Mouse (Mus musculus) embryonic facial prominence, embryonic 13.5 days (tissue): ENCODE measurements around the gene Celsr1. TPM values are rescaled to one million over a fixed set of nuclear protein-coding genes. Genes with fewer than 3 reads are reported as not detected.

ENCODE experiments used
- ATAC-seq: fragments of 200-750 bp; cut with Nextera tagmentation; 2 replicates; pipeline ENCODE4 v1.8.0; 2017; ENCODE audit warnings: low read depth; ENCODE audit not compliant: insufficient number of reproducible peaks, insufficient read depth, low FRiP score, low TSS enrichment
- H3K27ac ChIP-seq: fragments of 300-500 bp; sonication (generic); 2 replicates; pipeline ENCODE4 v1.5.1; 2015; ENCODE audit warnings: moderate library complexity, mild to moderate bottlenecking, inconsistent platforms
- H3K27me3 ChIP-seq: fragments of 300-500 bp; sonication (generic); 2 replicates; pipeline ENCODE4 v1.6.1; 2015; ENCODE audit warnings: mild to moderate bottlenecking, inconsistent platforms
- H3K36me3 ChIP-seq: fragments of 300-500 bp; sonication (generic); 2 replicates; pipeline ENCODE4 v1.6.1; 2015; ENCODE audit warnings: mild to moderate bottlenecking, inconsistent platforms
- H3K4me1 ChIP-seq: fragments of 300-500 bp; sonication (generic); 2 replicates; pipeline ENCODE4 v1.6.1; 2015; ENCODE audit warnings: inconsistent platforms
- H3K4me2 ChIP-seq: fragments of 300-500 bp; sonication (generic); 2 replicates; pipeline ENCODE4 v1.6.1; 2015; ENCODE audit warnings: moderate library complexity, mild to moderate bottlenecking, inconsistent platforms
- H3K4me3 ChIP-seq: fragments of 300-500 bp; sonication (generic); 2 replicates; pipeline ENCODE4 v1.5.1; 2015; ENCODE audit warnings: mild to moderate bottlenecking, inconsistent platforms
- H3K9ac ChIP-seq: fragments of 300-500 bp; sonication (generic); 2 replicates; pipeline ENCODE4 v1.6.1; 2015; ENCODE audit warnings: mild to moderate bottlenecking, inconsistent platforms
- H3K9me3 ChIP-seq: fragments of 300-500 bp; sonication (generic); 2 replicates; pipeline ENCODE4 v1.6.1; 2016; ENCODE audit warnings: inconsistent platforms
- WGBS: fragments of 180-500 bp; shearing (Covaris S2); methylation state at CpG from one replicate; pipeline ENCODE4 v1.1.7; 2015; ENCODE audit warnings: mixed read lengths; 5-methylcytosine and 5-hydroxymethylcytosine counted together
- polyA plus RNA-seq: library from polyadenylated mRNA; unstranded; fragments of >200 nt; fragmentation: Nextera tagmentation; extraction: Ambion mirVana; gene quantifications from 2 replicates; pipeline ENCODE4 v1.2.1, GENCODE M21; 2015

Celsr1 gene
- polyA plus RNA-seq, 1 experiment from 2014 or later = 2.9 TPM

GRCm38 (mm10) chr15:86064191-86064849 is 30.7 kb upstream of the Celsr1 start:
- H3K4me1 ChIP-seq = peaks cover 54% of the 10 kb centered on the region
- WGBS = 86% methylated on average over 8 of the region's 8 CpGs
- H3K4me3 ChIP-seq = no peak overlapping the region

GRCm38 (mm10) chr15:86061848-86062481 is 28.4 kb upstream of the Celsr1 start:
- Histone ChIP-seq H3K4me3 (no peak overlapping the region), H3K4me1 (peaks cover 46% of the 10 kb centered on the region), H3K27ac (no peak overlapping the region), H3K27me3 (no peaks in the 10 kb centered on the region), H3K36me3 (0 out of 2 replicates have a peak, but pooled peaks cover 3% of the 10 kb centered on the region), H3K4me2 (no peak overlapping the region), H3K9me3 (no peaks in the 10 kb centered on the region), H3K9ac (peak overlapping the region; percentile 22; the same call in 1 of the 2 replicates)
- WGBS = 54% methylated on average over 6 of the region's 6 CpGs
- ATAC-seq = no peak

More at GRCm38 (mm10) chr15:86064191-86064849, 30.7 kb upstream of the Celsr1 start:
- no peaks in the 10 kb centered on the region for H3K27me3 ChIP-seq
- H3K4me2 ChIP-seq = no peak overlapping the region
- ATAC-seq = no peak
- H3K27ac ChIP-seq = no peak overlapping the region
- H3K9ac ChIP-seq = no peak overlapping the region
- 0 out of 2 replicates have a peak, but pooled peaks cover 3% of the 10 kb centered on the region for H3K36me3 ChIP-seq
- H3K9me3 ChIP-seq = no peaks in the 10 kb centered on the region

- H3K4me2 ChIP-seq = 0 out of 2 replicates have a peak overlapping the region, but pooled peaks have one; percentile 84
Observed at GRCm38 (mm10) chr15:86061221-86061620, 27.6 kb upstream of the Celsr1 start.

GRCm38 (mm10) chr15:86060581-86060980 is 27.0 kb upstream of the Celsr1 start:
- Histone ChIP-seq H3K27me3 (no peaks in the 10 kb centered on the region), H3K36me3 (no peaks in the 10 kb centered on the region), H3K9ac (0 out of 2 replicates have a peak overlapping the region, but pooled peaks have one; percentile 37), H3K9me3 (no peaks in the 10 kb centered on the region), H3K4me3 (no peak overlapping the region), H3K27ac (no peak overlapping the region), H3K4me1 (peaks cover 44% of the 10 kb centered on the region), H3K4me2 (peak overlapping the region; percentile 84)
- ATAC-seq = no peak
- WGBS = 79% methylated on average over 12 of the region's 12 CpGs

More at GRCm38 (mm10) chr15:86061221-86061620, 27.6 kb upstream of the Celsr1 start:
- Histone ChIP-seq H3K4me1 (peaks cover 44% of the 10 kb centered on the region), H3K36me3 (0 out of 2 replicates have a peak, but pooled peaks cover 3% of the 10 kb centered on the region), H3K4me3 (no peak overlapping the region), H3K9me3 (no peaks in the 10 kb centered on the region), H3K9ac (peak overlapping the region; percentile 22; the same call in 1 of the 2 replicates), H3K27me3 (no peaks in the 10 kb centered on the region), H3K27ac (no peak overlapping the region)
- no peak for ATAC-seq
- 87% methylated on average over 7 of the region's 7 CpGs for WGBS

- Histone ChIP-seq H3K36me3 (no peaks in the 10 kb centered on the region), H3K27me3 (no peaks in the 10 kb centered on the region), H3K9me3 (no peaks in the 10 kb centered on the region), H3K27ac (no peak overlapping the region), H3K4me1 (peaks cover 44% of the 10 kb centered on the region), H3K9ac (peak overlapping the region; percentile 92), H3K4me3 (peak overlapping the region; percentile 83), H3K4me2 (peak overlapping the region; percentile 84)
- no peak for ATAC-seq
- WGBS = 80% methylated on average over 7 of the region's 7 CpGs
Observed at GRCm38 (mm10) chr15:86059835-86060380, 26.3 kb upstream of the Celsr1 start.

GRCm38 (mm10) chr15:86058931-86059834 is 25.6 kb upstream of the Celsr1 start:
- H3K27ac ChIP-seq = peak overlapping the region; percentile 70
- no peaks in the 10 kb centered on the region for H3K9me3 ChIP-seq
- 2% methylated on average over 41 of the region's 49 CpGs for WGBS
- peak overlapping the region; percentile 92 for H3K9ac ChIP-seq
- H3K4me3 ChIP-seq = peak overlapping the region; percentile 83
- peaks cover 44% of the 10 kb centered on the region for H3K4me1 ChIP-seq
- peak overlapping the region; percentile 84 for H3K4me2 ChIP-seq
- H3K36me3 ChIP-seq = no peaks in the 10 kb centered on the region
- peak; percentile 44; the same call in 1 of the 2 replicates for ATAC-seq
- no peaks in the 10 kb centered on the region for H3K27me3 ChIP-seq

- Histone ChIP-seq H3K9ac (peak overlapping the region; percentile 92), H3K27me3 (no peaks in the 10 kb centered on the region), H3K4me1 (peaks cover 44% of the 10 kb centered on the region), H3K36me3 (no peaks in the 10 kb centered on the region), H3K4me2 (peak overlapping the region; percentile 84), H3K4me3 (peak overlapping the region; percentile 83), H3K9me3 (no peaks in the 10 kb centered on the region), H3K27ac (peak overlapping the region; percentile 70)
- peak; percentile 48 for ATAC-seq
- WGBS = under 1% methylated on average over 67 of the region's 70 CpGs
Observed at GRCm38 (mm10) chr15:86058394-86058915, 24.9 kb upstream of the Celsr1 start.

GRCm38 (mm10) chr15:86057908-86058307 is 24.3 kb upstream of the Celsr1 start:
- no peak; the same call in 1 of the 2 replicates for ATAC-seq
- peak overlapping the region; percentile 92 for H3K9ac ChIP-seq
- peak overlapping the region; percentile 22; the same call in 1 of the 2 replicates for H3K27ac ChIP-seq
- peak overlapping the region; percentile 84 for H3K4me2 ChIP-seq
- H3K36me3 ChIP-seq = no peaks in the 10 kb centered on the region
- H3K4me1 ChIP-seq = peaks cover 44% of the 10 kb centered on the region
- no peaks in the 10 kb centered on the region for H3K9me3 ChIP-seq
- peak overlapping the region; percentile 83 for H3K4me3 ChIP-seq
- H3K27me3 ChIP-seq = no peaks in the 10 kb centered on the region
- 5% methylated on average over 7 of the region's 7 CpGs for WGBS

GRCm38 (mm10) chr15:86057413-86057812 is 23.8 kb upstream of the Celsr1 start, which contains the start of gene Gramd4:
TSS of gene Gramd4 (plus strand) at chr15:86057695.
- 25% methylated on average over 6 of the region's 6 CpGs for WGBS

GRCm38 (mm10) chr15:86056221-86056760 is 22.7 kb upstream of the Celsr1 start:
- no peaks in the 10 kb centered on the region for H3K9me3 ChIP-seq
- peaks cover 43% of the 10 kb centered on the region for H3K4me1 ChIP-seq
- no peak overlapping the region for H3K27ac ChIP-seq
- no peak for ATAC-seq
- H3K4me3 ChIP-seq = no peak overlapping the region
- H3K9ac ChIP-seq = no peak overlapping the region
- 79% methylated on average over 5 of the region's 5 CpGs for WGBS
- H3K27me3 ChIP-seq = no peaks in the 10 kb centered on the region; the same call in 1 of the 2 replicates
- H3K4me2 ChIP-seq = no peak overlapping the region
- H3K36me3 ChIP-seq = no peaks in the 10 kb centered on the region

More at GRCm38 (mm10) chr15:86057413-86057812, 23.8 kb upstream of the Celsr1 start, which contains the start of gene Gramd4:
- H3K27ac ChIP-seq = peak within 1 kb of the TSS; percentile 22; the same call in 1 of the 2 replicates
- no peaks in the 10 kb centered on the region for H3K9me3 ChIP-seq
- no peak for ATAC-seq
- H3K4me1 ChIP-seq = peaks cover 44% of the 10 kb centered on the region
- peak within 1 kb of the TSS; percentile 84 for H3K4me2 ChIP-seq
- H3K4me3 ChIP-seq = peak within 1 kb of the TSS; percentile 83
- no peaks in the 10 kb centered on the region for H3K36me3 ChIP-seq
- H3K9ac ChIP-seq = peak within 1 kb of the TSS; percentile 92
- no peaks in the 10 kb centered on the region for H3K27me3 ChIP-seq
